Mouse (Mus musculus): ENCODE measurements around the gene Isoc2a. TPM values are rescaled to one million over a fixed set of nuclear protein-coding genes. Genes with fewer than 3 reads are reported as not detected.

Gene Isoc2a
- total RNA-seq, 1 experiment = 16.1 TPM

DNA sequence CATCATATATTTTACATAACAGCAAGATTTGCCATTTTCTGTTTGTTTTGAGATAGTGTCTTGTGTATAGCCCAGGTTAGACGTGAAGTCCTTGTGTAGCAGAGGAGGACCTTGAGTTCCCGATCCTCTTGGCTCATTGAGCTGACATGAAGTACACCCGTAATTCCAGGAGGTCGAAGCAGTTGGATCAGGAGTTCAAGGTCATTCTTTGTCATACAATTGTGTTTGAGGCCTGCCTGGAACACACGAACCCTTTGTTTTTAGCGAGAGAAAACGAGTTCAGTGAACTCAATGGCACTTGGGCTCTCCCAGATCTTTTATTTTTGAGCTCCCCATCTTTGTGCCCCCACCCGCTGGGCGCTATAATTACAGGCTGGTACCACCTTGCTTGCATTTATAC, 25.5 kb downstream of the Isoc2a start:
- in situ Hi-C loops (cut with MboI; ENCODE audit: low sequenced_read_pairs in 2 of 2, unreplicated experiment in 2 of 2) = no loop called here
- Histone ChIP-seq H3K4me3 (ENCODE audit: insufficient read depth in 1 of 2, low read depth in 1 of 2, low read length in 2 of 2, poor library complexity in 1 of 2, severe bottlenecking in 1 of 2) (no peak overlapping the region), H3K27ac (ENCODE audit: insufficient read depth, low read depth, low read length, poor library complexity, severe bottlenecking) (peak overlapping the region; percentile 44; the same call in 1 of the 2 replicates), H3K9me3 (ENCODE audit: control insufficient read depth, insufficient read depth, low read depth, low read length) (no peaks in the 10 kb centered on the region), H3K4me1 (ENCODE audit: control insufficient read depth in 2 of 2, insufficient read depth in 2 of 2, low read length in 2 of 2, poor library complexity in 1 of 2) (peaks cover 6 to 23% of the 10 kb centered on the region in 2 experiments; a peak in 3 of 4 replicates), H3K9ac (ENCODE audit: insufficient read depth, low read depth, low read length, poor library complexity, severe bottlenecking) (no peak overlapping the region; the same call in 1 of the 2 replicates), H3K36me3 (ENCODE audit: control insufficient read depth, insufficient read depth, low read length, poor library complexity, severe bottlenecking) (0 out of 2 replicates have a peak, but pooled peaks cover 5% of the 10 kb centered on the region)
- DNase-seq (ENCODE audit: low read depth, low spot score) = peak; percentile 54
- TF ChIP-seq ZC3H11A (IDR thresholded peaks at IDR 0.05; ENCODE audit: borderline replicate concordance, low read depth, low read length) = no peak
- no peak for TF ChIP-seq CHD2 (IDR thresholded peaks at IDR 0.05; ENCODE audit: low read depth, low read length)
- no peak for TF ChIP-seq ZNF384 (IDR thresholded peaks at IDR 0.05; ENCODE audit: low read depth, low read length)
- TF ChIP-seq HCFC1 (IDR thresholded peaks at IDR 0.05; ENCODE audit: borderline replicate concordance, insufficient read depth, low read length) = no peak
- TF ChIP-seq MAFK (IDR thresholded peaks at IDR 0.05; ENCODE audit: insufficient read depth, low read depth, low read length) = no peak

DNA sequence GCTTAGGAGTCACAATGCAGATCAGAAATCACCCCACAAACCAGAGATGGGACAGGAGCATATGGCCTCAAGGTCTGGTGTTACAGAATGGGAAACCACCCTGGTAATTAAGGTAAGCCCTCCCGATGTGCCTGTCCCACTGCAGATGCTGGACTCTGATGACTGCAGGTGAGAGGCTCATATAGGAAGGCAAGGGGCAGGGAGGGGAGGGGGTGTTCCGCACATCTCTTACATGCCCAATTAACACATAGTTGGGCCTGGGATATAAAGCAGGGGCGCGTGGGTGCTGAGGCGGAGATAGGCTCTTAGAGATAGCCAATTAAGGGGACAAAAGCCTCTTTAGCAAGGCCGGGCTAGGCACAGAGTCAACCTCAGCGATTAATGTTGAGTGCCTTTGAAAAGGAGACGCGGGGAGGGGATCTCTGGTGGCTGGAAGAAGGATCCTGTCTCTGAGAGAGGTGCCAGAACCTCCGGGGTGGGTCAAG, 29.6 kb downstream of the Isoc2a start, which contains the start of gene Gm36210:
Gene Gm36210 (minus strand): TSS at position 51 of the 485 bp plus-strand sequence.
- Histone ChIP-seq H3K9ac (ENCODE audit: insufficient read depth, low read depth, low read length, poor library complexity, severe bottlenecking) (peak within 1 kb of the TSS; percentile 17; the same call in 1 of the 2 replicates), H3K36me3 (ENCODE audit: control insufficient read depth, insufficient read depth, low read length, poor library complexity, severe bottlenecking) (peaks cover 28% of the 10 kb centered on the region), H3K4me1 (ENCODE audit: control insufficient read depth in 2 of 2, insufficient read depth in 2 of 2, low read length in 2 of 2, poor library complexity in 1 of 2) (peaks cover 0 to 22% of the 10 kb centered on the region in 2 experiments; a peak in 3 of 4 replicates), H3K9me3 (ENCODE audit: control insufficient read depth, insufficient read depth, low read depth, low read length) (no peaks in the 10 kb centered on the region), H3K4me3 (ENCODE audit: insufficient read depth in 1 of 2, low read depth in 1 of 2, low read length in 2 of 2, poor library complexity in 1 of 2, severe bottlenecking in 1 of 2) (no peak within 1 kb of the TSS), H3K27ac (ENCODE audit: insufficient read depth, low read depth, low read length, poor library complexity, severe bottlenecking) (no peak within 1 kb of the TSS; the same call in 1 of the 2 replicates)
- DNase-seq (ENCODE audit: low read depth, low spot score) = no peak
- TF ChIP-seq ZC3H11A (IDR thresholded peaks at IDR 0.05; ENCODE audit: borderline replicate concordance, low read depth, low read length) (no peak), MAFK (IDR thresholded peaks at IDR 0.05; ENCODE audit: insufficient read depth, low read depth, low read length) (no peak), ZNF384 (IDR thresholded peaks at IDR 0.05; ENCODE audit: low read depth, low read length) (no peak), HCFC1 (IDR thresholded peaks at IDR 0.05; ENCODE audit: borderline replicate concordance, insufficient read depth, low read length) (no peak), CHD2 (IDR thresholded peaks at IDR 0.05; ENCODE audit: low read depth, low read length) (no peak)
- in situ Hi-C loops (cut with MboI; ENCODE audit: low sequenced_read_pairs in 2 of 2, unreplicated experiment in 2 of 2) = no loop called here

DNA sequence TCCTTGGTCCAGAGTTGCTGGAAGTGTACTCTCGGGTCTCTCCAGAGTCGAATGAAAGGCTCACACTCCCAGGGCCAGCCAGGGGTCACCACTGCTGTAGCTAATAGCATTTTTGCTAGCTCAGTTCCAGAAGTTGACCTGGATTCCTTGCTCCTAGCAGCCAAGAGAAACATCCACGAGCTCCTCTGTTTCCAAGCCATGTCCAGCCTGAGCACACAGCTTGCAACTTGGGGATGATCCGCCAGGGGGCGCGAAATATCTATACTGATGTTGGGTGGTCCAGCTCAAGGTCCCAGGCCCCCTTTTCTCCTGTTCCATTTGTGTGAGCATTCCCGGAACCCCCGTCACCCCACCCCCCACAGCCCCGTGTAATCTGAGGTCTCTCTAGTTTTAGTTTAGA, 34.6 kb downstream of the Isoc2a start:
- Histone ChIP-seq H3K4me1 (ENCODE audit: control insufficient read depth in 2 of 2, insufficient read depth in 2 of 2, low read length in 2 of 2, poor library complexity in 1 of 2) (peaks cover 0 to 19% of the 10 kb centered on the region in 2 experiments; a peak in 3 of 4 replicates), H3K27ac (ENCODE audit: insufficient read depth, low read depth, low read length, poor library complexity, severe bottlenecking) (peak overlapping the region; percentile 82; the same call in 1 of the 2 replicates), H3K36me3 (ENCODE audit: control insufficient read depth, insufficient read depth, low read length, poor library complexity, severe bottlenecking) (peaks cover 23% of the 10 kb centered on the region), H3K4me3 (ENCODE audit: insufficient read depth in 1 of 2, low read depth in 1 of 2, low read length in 2 of 2, poor library complexity in 1 of 2, severe bottlenecking in 1 of 2) (peak overlapping the region; percentile 82 to 90), H3K9ac (ENCODE audit: insufficient read depth, low read depth, low read length, poor library complexity, severe bottlenecking) (peak overlapping the region; percentile 88), H3K9me3 (ENCODE audit: control insufficient read depth, insufficient read depth, low read depth, low read length) (no peaks in the 10 kb centered on the region)
- DNase-seq (ENCODE audit: low read depth, low spot score) = peak; percentile 81
- in situ Hi-C loops (cut with MboI; ENCODE audit: low sequenced_read_pairs in 2 of 2, unreplicated experiment in 2 of 2) = loop anchor here in 1 of 2 experiments (10.0 kb wide), 1 partner anchor 367 kb away; the partner anchor contains the start of gene Syt5
- TF ChIP-seq ZNF384 (IDR thresholded peaks at IDR 0.05; ENCODE audit: low read depth, low read length) = no peak
- TF ChIP-seq MAFK (IDR thresholded peaks at IDR 0.05; ENCODE audit: insufficient read depth, low read depth, low read length) = no peak
- TF ChIP-seq ZC3H11A (IDR thresholded peaks at IDR 0.05; ENCODE audit: borderline replicate concordance, low read depth, low read length) = no peak

DNA sequence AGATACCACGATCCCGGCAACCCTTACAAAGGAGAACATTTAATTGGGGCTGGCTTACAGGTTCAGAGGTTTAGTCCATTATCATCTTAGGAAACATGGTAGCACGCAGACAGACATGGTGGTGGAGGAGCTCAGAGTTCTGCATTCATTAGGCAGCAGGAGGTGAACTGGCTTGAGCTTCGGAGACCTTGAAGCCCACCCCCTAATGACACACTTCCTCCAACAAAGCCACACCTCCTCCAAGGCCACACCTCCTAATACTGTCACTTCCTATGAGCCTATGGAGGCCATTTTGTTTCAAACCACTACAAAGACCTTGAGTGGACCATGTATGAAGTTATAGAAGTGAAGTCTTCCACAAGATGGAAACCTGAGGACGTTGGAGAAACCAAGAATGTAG, 35.3 kb downstream of the Isoc2a start:
- in situ Hi-C loops (cut with MboI; ENCODE audit: low sequenced_read_pairs in 2 of 2, unreplicated experiment in 2 of 2) = loop anchor here in 1 of 2 experiments (10.0 kb wide), 1 partner anchor 367 kb away; the partner anchor contains the start of gene Syt5
- Histone ChIP-seq H3K9ac (ENCODE audit: insufficient read depth, low read depth, low read length, poor library complexity, severe bottlenecking) (peak overlapping the region; percentile 88), H3K36me3 (ENCODE audit: control insufficient read depth, insufficient read depth, low read length, poor library complexity, severe bottlenecking) (peaks cover 23% of the 10 kb centered on the region), H3K9me3 (ENCODE audit: control insufficient read depth, insufficient read depth, low read depth, low read length) (no peaks in the 10 kb centered on the region), H3K4me3 (ENCODE audit: insufficient read depth in 1 of 2, low read depth in 1 of 2, low read length in 2 of 2, poor library complexity in 1 of 2, severe bottlenecking in 1 of 2) (peak overlapping the region; percentile 82 to 90), H3K4me1 (ENCODE audit: control insufficient read depth in 2 of 2, insufficient read depth in 2 of 2, low read length in 2 of 2, poor library complexity in 1 of 2) (peaks cover 0 to 16% of the 10 kb centered on the region in 2 experiments; a peak in 2 of 4 replicates), H3K27ac (ENCODE audit: insufficient read depth, low read depth, low read length, poor library complexity, severe bottlenecking) (peak overlapping the region; percentile 82; the same call in 1 of the 2 replicates)
- TF ChIP-seq HCFC1 (IDR thresholded peaks at IDR 0.05; ENCODE audit: borderline replicate concordance, insufficient read depth, low read length) = no peak
- no peak for TF ChIP-seq ZNF384 (IDR thresholded peaks at IDR 0.05; ENCODE audit: low read depth, low read length)
- no peak for TF ChIP-seq ZC3H11A (IDR thresholded peaks at IDR 0.05; ENCODE audit: borderline replicate concordance, low read depth, low read length)
- no peak for TF ChIP-seq CHD2 (IDR thresholded peaks at IDR 0.05; ENCODE audit: low read depth, low read length)
- TF ChIP-seq MAFK (IDR thresholded peaks at IDR 0.05; ENCODE audit: insufficient read depth, low read depth, low read length) = no peak
- peak; percentile 95 for DNase-seq (ENCODE audit: low read depth, low spot score)

Data from ES-E14 (cell line).